Mouse (Mus musculus) thymus, postnatal 14 days (tissue): ENCODE measurements around the gene Il17c.

Experiments used
- DNase-seq: peaks from one replicate; pipeline ENCODE4 v3.0.0; 2021

Gene Il17c

GRCm38 (mm10) chr8:122431694-122432442 lies 10.0 kb downstream of the Il17c start:
- peak; percentile 61 for DNase-seq

GRCm38 (mm10) chr8:122432443-122433268 lies 10.8 kb downstream of the Il17c start, which contains the start of gene Cyba:
Gene Cyba (minus strand): TSS chr8:122432930.
- peak; percentile 90 for DNase-seq

GRCm38 (mm10) chr8:122433269-122433905 lies 11.6 kb downstream of the Il17c start:
- DNase-seq, result no peak

GRCm38 (mm10) chr8:122435375-122435774 lies 13.6 kb downstream of the Il17c start:
- no peak for DNase-seq

- no peak for DNase-seq
These were observed 14.3 kb downstream of the Il17c start for GRCm38 (mm10) chr8:122436146-122436545.

- DNase-seq, result no peak
These were observed 14.8 kb downstream of the Il17c start for GRCm38 (mm10) chr8:122436586-122437125.

GRCm38 (mm10) chr8:122437708-122438331 lies 16.0 kb downstream of the Il17c start:
- DNase-seq, result peak; percentile 51

GRCm38 (mm10) chr8:122439336-122439735 lies 17.5 kb downstream of the Il17c start:
- DNase-seq, result no peak

- no peak for DNase-seq
These were observed 19.5 kb downstream of the Il17c start for GRCm38 (mm10) chr8:122441326-122441725.

- no peak for DNase-seq
These were observed 20.5 kb downstream of the Il17c start for GRCm38 (mm10) chr8:122442356-122442755.

- no peak for DNase-seq
These were observed 21.0 kb downstream of the Il17c start for GRCm38 (mm10) chr8:122442781-122443180.

GRCm38 (mm10) chr8:122443262-122444006 lies 21.6 kb downstream of the Il17c start, which contains the start of gene Mvd:
Gene Mvd (minus strand): TSS chr8:122443422.
- peak; percentile 98 for DNase-seq

GRCm38 (mm10) chr8:122444058-122444748 lies 22.4 kb downstream of the Il17c start:
- DNase-seq, result peak; percentile 39

- DNase-seq, result no peak
These were observed 23.4 kb downstream of the Il17c start for GRCm38 (mm10) chr8:122445203-122445602.

- no peak for DNase-seq
These were observed 29.4 kb downstream of the Il17c start for GRCm38 (mm10) chr8:122451161-122451703.

GRCm38 (mm10) chr8:122452154-122452553 lies 30.3 kb downstream of the Il17c start:
- DNase-seq, result peak; percentile 24

- no peak for DNase-seq
These were observed 32.6 kb downstream of the Il17c start for GRCm38 (mm10) chr8:122454409-122454808.

GRCm38 (mm10) chr8:122457171-122457570 lies 35.4 kb downstream of the Il17c start:
- no peak for DNase-seq

- DNase-seq, result peak; percentile 87
These were observed 37.5 kb downstream of the Il17c start for GRCm38 (mm10) chr8:122459218-122459900.

- DNase-seq, result peak; percentile 61
These were observed 38.2 kb downstream of the Il17c start for GRCm38 (mm10) chr8:122459990-122460389.
